Mouse (Mus musculus) midbrain, embryonic 10.5 days (tissue): ENCODE measurements around the gene Tmem14a. TPM values are rescaled to one million over a fixed set of nuclear protein-coding genes. Genes with fewer than 3 reads are reported as not detected.
A peak's percentile ranks its signal among the peaks of the same experiment; 100 is the strongest.
"Not testable (repeated sequence)": the region's sequence is repeated elsewhere in the genome, so short reads cannot be mapped to it uniquely, and the experiment has no call there.

Experiments used
- DNase-seq: peaks from one replicate; pipeline ENCODE4 v3.0.0-alpha.2; 2017; ENCODE audit warnings: low spot score
- H3K27ac ChIP-seq: fragments of 300-500 bp; sonication (generic); replicated peaks from 2 replicates; pipeline ENCODE4 v1.5.1; 2016; ENCODE audit warnings: mild to moderate bottlenecking
- H3K27me3 ChIP-seq: fragments of 300-500 bp; sonication (generic); 2 replicates; pipeline ENCODE4 v1.6.1; 2016; ENCODE audit warnings: low read depth, mild to moderate bottlenecking; ENCODE audit not compliant: poor library complexity, severe bottlenecking
- H3K36me3 ChIP-seq: fragments of 300-500 bp; sonication (generic); 2 replicates; pipeline ENCODE4 v1.6.1; 2016; ENCODE audit warnings: mild to moderate bottlenecking, moderate library complexity
- H3K4me1 ChIP-seq: fragments of 300-500 bp; sonication (generic); 2 replicates; pipeline ENCODE4 v1.6.1; 2016
- H3K4me3 ChIP-seq: fragments of 300-500 bp; sonication (generic); 2 replicates; pipeline ENCODE4 v1.5.1; 2016; ENCODE audit warnings: mild to moderate bottlenecking, moderate library complexity
- H3K9me3 ChIP-seq: fragments of 300-500 bp; sonication (generic); replicated peaks from 2 replicates; pipeline ENCODE4 v1.6.1; 2016; ENCODE audit warnings: mild to moderate bottlenecking
- WGBS: fragments of 180-500 bp; shearing (Covaris S2); methylation state at CpG from one replicate; pipeline ENCODE4 v1.1.7; 2016; 5-methylcytosine and 5-hydroxymethylcytosine counted together
- polyA plus RNA-seq: library from polyadenylated mRNA; unstranded; fragments of >200 nt; fragmentation: Nextera tagmentation; extraction: Ambion mirVana; gene quantifications from 2 replicates; pipeline ENCODE4 v1.2.1, GENCODE M21; 2016

Tmem14a gene
- polyA plus RNA-seq: 10.2 and 12.5 TPM in 2 replicates

DNA sequence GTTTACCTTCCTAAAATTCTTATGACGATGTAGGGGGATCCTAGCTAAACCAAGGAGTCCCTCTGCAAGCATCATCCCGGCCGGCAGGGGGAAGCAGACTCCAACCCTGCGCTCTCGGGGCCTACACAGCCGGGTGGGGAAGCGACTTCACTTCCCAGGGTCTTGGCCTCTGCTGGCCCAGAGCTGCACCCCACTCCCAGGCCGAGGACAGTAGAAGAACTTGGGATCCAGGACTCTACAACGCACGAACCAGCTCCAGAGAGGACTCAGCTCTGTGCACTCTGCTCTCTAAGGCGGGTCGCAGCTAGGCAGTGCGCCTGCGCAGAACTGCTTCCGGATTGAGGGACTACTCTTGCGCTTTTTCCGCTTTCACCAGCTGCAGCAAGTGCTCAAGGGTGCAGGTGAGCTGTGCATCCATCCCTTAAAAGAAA is at the start of gene Tmem14a:
TSS of gene Tmem14a (plus strand) at position 87 of the 431 bp plus-strand sequence.
- Histone ChIP-seq H3K27me3 (no peaks in the 10 kb centered on the region), H3K9me3 (no peaks in the 10 kb centered on the region), H3K4me1 (peaks cover 16% of the 10 kb centered on the region), H3K36me3 (no peaks in the 10 kb centered on the region), H3K4me3 (peak within 1 kb of the TSS; percentile 76), H3K27ac (peak within 1 kb of the TSS; percentile 95)
- WGBS: under 1% methylated on average over 17 of the region's 17 CpGs
- DNase-seq: peak; percentile 88

- DNase-seq: no peak
- Histone ChIP-seq H3K4me1 (no peaks in the 10 kb centered on the region), H3K36me3 (no peaks in the 10 kb centered on the region), H3K4me3 (no peak overlapping the region), H3K9me3 (no peaks in the 10 kb centered on the region), H3K27me3 (no peaks in the 10 kb centered on the region), H3K27ac (no peak overlapping the region)
- 95% methylated on average over 6 of the region's 6 CpGs for WGBS
These were observed 33.2 kb upstream of the Tmem14a start for GRCm38 (mm10) chr1:21185196-21185595.

- no peak for DNase-seq
- 79% methylated on average over 1 of the region's 1 CpGs for WGBS
- no peaks in the 10 kb centered on the region for H3K27me3 ChIP-seq
- H3K36me3 ChIP-seq: no peaks in the 10 kb centered on the region
- H3K4me1 ChIP-seq: no peaks in the 10 kb centered on the region
- H3K9me3 ChIP-seq: no peaks in the 10 kb centered on the region
- no peak overlapping the region for H3K4me3 ChIP-seq
- H3K27ac ChIP-seq: no peak overlapping the region
These were observed 12.1 kb upstream of the Tmem14a start for GRCm38 (mm10) chr1:21206241-21206640.

GRCm38 (mm10) chr1:21213537-21213936 is 4.8 kb upstream of the Tmem14a start:
- H3K36me3 ChIP-seq, H3K27ac ChIP-seq, H3K4me3 ChIP-seq, DNase-seq, H3K9me3 ChIP-seq, H3K4me1 ChIP-seq, H3K27me3 ChIP-seq: not testable (repeated sequence)
- WGBS: 21% methylated on average over 3 of the region's 3 CpGs

DNA sequence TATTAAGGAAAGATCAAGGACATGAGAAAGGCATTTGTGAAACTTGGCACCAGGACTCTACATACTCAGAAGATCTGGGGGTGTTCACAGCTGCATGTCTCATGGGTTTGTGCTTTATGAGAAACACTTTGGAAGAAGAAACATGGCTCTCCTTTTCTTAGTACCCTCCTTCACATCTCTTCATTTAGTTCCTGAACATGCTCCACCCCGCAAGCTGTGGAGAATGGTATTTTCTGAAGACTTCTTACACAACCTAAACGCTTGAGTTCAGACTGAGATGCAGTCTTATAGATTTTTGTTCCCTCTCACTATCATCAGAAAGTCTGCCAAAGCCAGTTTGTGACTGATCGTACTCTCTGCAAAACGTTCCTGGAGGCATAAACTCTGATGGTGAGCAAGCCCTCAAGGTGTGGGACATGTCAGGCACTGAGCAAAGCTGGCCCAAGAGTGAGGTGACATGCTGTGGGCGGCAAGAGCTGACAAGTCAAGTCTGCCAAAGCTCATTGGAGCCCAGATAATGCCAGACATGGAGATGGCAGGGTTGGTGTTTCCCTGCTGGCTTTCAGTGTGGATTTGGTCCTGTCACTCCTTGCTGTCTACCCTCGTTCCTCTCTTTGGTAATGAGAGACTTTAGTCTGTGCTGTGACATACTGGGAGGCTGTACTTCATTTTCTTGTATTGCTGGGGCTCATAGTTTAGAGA is 4.2 kb upstream of the Tmem14a start:
- WGBS: 80% methylated on average over 6 of the region's 6 CpGs
- H3K36me3 ChIP-seq, H3K9me3 ChIP-seq, H3K4me3 ChIP-seq, H3K27me3 ChIP-seq, H3K27ac ChIP-seq, DNase-seq, H3K4me1 ChIP-seq: not testable (repeated sequence)

- WGBS: 94% methylated on average over 6 of the region's 6 CpGs
- no peaks in the 10 kb centered on the region for H3K9me3 ChIP-seq
- no peak for DNase-seq
- peaks cover 8% of the 10 kb centered on the region for H3K36me3 ChIP-seq
- no peak overlapping the region for H3K4me3 ChIP-seq
- no peaks in the 10 kb centered on the region for H3K27me3 ChIP-seq
- no peak overlapping the region for H3K27ac ChIP-seq
- H3K4me1 ChIP-seq: peaks cover 7% of the 10 kb centered on the region
These were observed 9.5 kb downstream of the Tmem14a start for GRCm38 (mm10) chr1:21227756-21228395.

- not testable (repeated sequence) for H3K9me3 ChIP-seq, H3K27me3 ChIP-seq, DNase-seq, H3K27ac ChIP-seq, H3K36me3 ChIP-seq, H3K4me3 ChIP-seq, H3K4me1 ChIP-seq
- 86% methylated on average over 15 of the region's 15 CpGs for WGBS
These were observed 10.7 kb downstream of the Tmem14a start for GRCm38 (mm10) chr1:21228740-21229722.

DNA sequence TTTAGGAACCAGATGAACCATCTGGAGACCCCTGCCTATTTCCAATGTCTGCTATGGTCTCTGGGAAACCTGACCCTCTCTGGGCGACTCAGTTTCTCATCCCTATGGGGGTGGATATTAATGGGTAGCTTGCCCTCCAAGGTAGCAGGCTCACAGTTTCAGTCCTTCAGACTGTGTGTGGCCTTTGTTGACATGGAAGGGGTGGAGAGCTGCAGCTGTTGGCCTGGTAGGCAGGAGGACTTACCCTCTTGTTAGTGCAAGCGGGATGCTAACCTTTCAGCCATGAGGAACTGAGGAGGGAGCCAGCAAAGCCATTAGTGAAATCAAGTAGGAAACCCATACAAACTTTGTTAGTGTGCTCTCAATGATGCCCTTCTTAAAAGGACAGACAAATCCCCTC is 12.0 kb downstream of the Tmem14a start:
- no peak for DNase-seq
- Histone ChIP-seq H3K27ac (no peak overlapping the region), H3K9me3 (no peaks in the 10 kb centered on the region), H3K4me1 (peaks cover 7% of the 10 kb centered on the region), H3K36me3 (peaks cover 8% of the 10 kb centered on the region), H3K4me3 (no peak overlapping the region), H3K27me3 (no peaks in the 10 kb centered on the region)
- WGBS: 75% methylated on average over 2 of the region's 2 CpGs

- no peak for DNase-seq
- Histone ChIP-seq H3K4me3 (no peak overlapping the region), H3K9me3 (no peaks in the 10 kb centered on the region), H3K27ac (no peak overlapping the region), H3K27me3 (no peaks in the 10 kb centered on the region), H3K36me3 (peaks cover 3% of the 10 kb centered on the region), H3K4me1 (peaks cover 7% of the 10 kb centered on the region)
- 68% methylated on average over 5 of the region's 5 CpGs for WGBS
These were observed 13.5 kb downstream of the Tmem14a start for GRCm38 (mm10) chr1:21231744-21232464.

DNA sequence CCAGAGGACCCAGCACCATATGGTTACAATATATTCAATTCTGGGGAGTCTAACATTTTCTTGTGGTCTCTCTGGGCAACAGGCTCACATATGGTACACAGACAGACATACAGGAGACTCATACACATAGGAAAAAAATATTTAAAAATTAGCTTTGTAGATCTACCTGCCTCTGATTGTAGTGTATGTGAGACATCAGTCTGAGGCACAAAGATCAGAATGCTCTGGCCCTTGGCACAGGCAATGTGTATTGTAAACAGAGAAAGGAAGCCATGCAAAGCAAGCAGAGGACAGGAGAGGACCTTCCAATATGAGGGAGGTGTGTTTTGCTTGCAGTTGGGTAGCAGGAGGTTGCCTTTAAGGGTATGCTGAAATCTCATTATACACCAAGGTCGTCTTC is 14.1 kb downstream of the Tmem14a start:
- 80% methylated on average over 1 of the region's 1 CpGs for WGBS
- Histone ChIP-seq H3K4me1 (peaks cover 7% of the 10 kb centered on the region), H3K4me3 (no peak overlapping the region), H3K27me3 (no peaks in the 10 kb centered on the region), H3K27ac (no peak overlapping the region), H3K36me3 (0 out of 2 replicates have a peak, but pooled peaks cover under 1% of the 10 kb centered on the region), H3K9me3 (no peaks in the 10 kb centered on the region)
- no peak for DNase-seq

DNA sequence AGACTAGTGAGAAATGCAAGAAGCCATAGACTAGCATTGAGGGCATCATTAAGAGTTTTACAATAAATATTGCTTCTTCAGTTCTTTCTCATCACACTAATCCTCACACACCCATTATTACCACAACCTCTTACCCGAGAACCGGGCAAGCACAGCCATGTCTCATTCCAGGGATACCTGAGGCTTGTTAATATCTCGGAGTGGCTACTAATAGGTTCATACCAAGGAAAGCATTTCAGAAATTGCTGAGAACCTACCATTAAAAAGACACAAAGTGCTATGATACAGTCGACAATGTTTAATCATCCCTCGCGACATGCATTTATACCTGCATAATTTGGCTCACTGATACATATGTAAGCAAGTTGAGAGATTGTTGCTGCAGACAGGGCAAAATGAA is 17.0 kb downstream of the Tmem14a start:
- Histone ChIP-seq H3K9me3 (no peaks in the 10 kb centered on the region), H3K36me3 (no peaks in the 10 kb centered on the region), H3K27me3 (no peaks in the 10 kb centered on the region), H3K4me3 (no peak overlapping the region), H3K4me1 (peaks cover 3% of the 10 kb centered on the region), H3K27ac (no peak overlapping the region)
- no peak for DNase-seq
- 90% methylated on average over 6 of the region's 6 CpGs for WGBS
